Mouse (Mus musculus) lung, adult 2 months (tissue): ENCODE data around the gene Cd7.

Experiments
- CTCF ChIP-seq: fragments of 200-500 bp; IDR thresholded peaks from 2 replicates; pipeline ENCODE4 v1.5.1; 2011; ENCODE audit warnings: mild to moderate bottlenecking, low read length, control low read depth; ENCODE audit not compliant: insufficient read depth
- POLR2A ChIP-seq: fragments of 200-500 bp; IDR thresholded peaks from 2 replicates; pipeline ENCODE4 v1.6.1; 2011; ENCODE audit warnings: low read depth, mild to moderate bottlenecking, control low read depth, low read length, borderline replicate concordance; ENCODE audit errors: extremely low read depth

- TF ChIP-seq POLR2A = peak; percentile 38; the same call in 1 of the 2 replicates
- TF ChIP-seq CTCF = no peak
These were observed 24.3 kb downstream of the Cd7 start for GRCm38 (mm10) chr11:121014896-121015300.
